8 mouse cellular contexts compared by ENCODE assay signal in genomic region chr16:42339512-42339911, GRCm38 (mm10). TPM values are rescaled to one million over a fixed set of nuclear protein-coding genes. Genes with fewer than 3 reads are reported as not detected.
DNase-seq lines count a peak whose midpoint lies in the region; ATAC-seq and TF ChIP-seq lines count a peak whose summit lies in the region.

No protein-coding gene starts in this region.

- 2% methylated on average over 10 of the region's 10 CpGs for WGBS in hindbrain, postnatal 0 days
- WGBS in neural tube, embryonic 11.5 days, result 1% methylated on average over 10 of the region's 10 CpGs

- peak overlapping the region; percentile 65 for H3K4me3 ChIP-seq in left cerebral cortex, adult 2 months
- H3K4me3 ChIP-seq in hindbrain, postnatal 0 days (ENCODE audit: low read length), result peak overlapping the region; percentile 57
- peak overlapping the region; percentile 30 for H3K4me3 ChIP-seq in neural tube, embryonic 11.5 days (ENCODE audit: low read depth, low read length)

- no peaks in the 10 kb centered on the region for H3K27me3 ChIP-seq in hindbrain, postnatal 0 days (ENCODE audit: insufficient read depth, low read length)
- H3K27me3 ChIP-seq in neural tube, embryonic 11.5 days (ENCODE audit: control insufficient read depth, insufficient read depth, low read length), result no peaks in the 10 kb centered on the region

- 0 out of 2 replicates have a peak, but pooled peaks cover 9% of the 10 kb centered on the region for H3K4me1 ChIP-seq in hindbrain, postnatal 0 days (ENCODE audit: insufficient read depth, low read length)
- H3K4me1 ChIP-seq in neural tube, embryonic 11.5 days (ENCODE audit: control insufficient read depth, insufficient read depth, low read length), result peaks cover 5% of the 10 kb centered on the region

- H3K27ac ChIP-seq in left cerebral cortex, adult 2 months, result peak overlapping the region; percentile 77
- H3K27ac ChIP-seq in hindbrain, postnatal 0 days, result peak overlapping the region; percentile 85
- H3K27ac ChIP-seq in neural tube, embryonic 11.5 days (ENCODE audit: low read depth, low read length), result peak overlapping the region; percentile 41; the same call in 1 of the 2 replicates

- DNase-seq in left cerebral cortex, adult 2 months (ENCODE audit: extremely low spot score in 1 of 2, low spot score in 2 of 2), result no peak
- DNase-seq in left cerebral cortex, adult 11 months (ENCODE audit: low spot score), result no peak
- DNase-seq in cerebellum, postnatal 25 days, result peak; percentile 70 to 71
- DNase-seq in hindbrain, postnatal 0 days (ENCODE audit: low spot score), result peak; percentile 64
- peak; percentile 30 for DNase-seq in neural tube, embryonic 11.5 days (ENCODE audit: low spot score)
- DNase-seq in spleen, postnatal 10 days (ENCODE audit: low spot score in 2 of 2), result no peak
- no peak for DNase-seq in spleen, postnatal 36 days (ENCODE audit: low spot score in 2 of 2)
- no peak for DNase-seq in kidney, adult 11 months

- H3K4me2 ChIP-seq in hindbrain, postnatal 0 days (ENCODE audit: low read depth, low read length), result peak overlapping the region; percentile 56
- H3K4me2 ChIP-seq in neural tube, embryonic 11.5 days (ENCODE audit: low read depth), result peak overlapping the region; percentile 61

- no peak for TF ChIP-seq CTCF in left cerebral cortex, adult 2 months (IDR thresholded peaks at IDR 0.05)
- no peak for TF ChIP-seq CTCF in hindbrain, postnatal 0 days (IDR thresholded peaks at IDR 0.05; ENCODE audit: low read depth)

- H3K9ac ChIP-seq in hindbrain, postnatal 0 days (replicated peaks; ENCODE audit: low read length), result peak overlapping the region; percentile 71
- H3K9ac ChIP-seq in neural tube, embryonic 11.5 days (ENCODE audit: low read length), result peak overlapping the region; percentile 42

- ATAC-seq in hindbrain, postnatal 0 days, result peak; percentile 39
- 0 out of 2 replicates have a peak, but pooled peaks have one; percentile 29 for ATAC-seq in neural tube, embryonic 11.5 days (ENCODE audit: insufficient read depth, low FRiP score, low TSS enrichment)

- intact Hi-C loops in left cerebral cortex, adult 2 months (cut with DNase I), result no loop called here

- H3K9me3 ChIP-seq in hindbrain, postnatal 0 days (ENCODE audit: low read length), result no peaks in the 10 kb centered on the region
- no peaks in the 10 kb centered on the region for H3K9me3 ChIP-seq in neural tube, embryonic 11.5 days (ENCODE audit: control insufficient read depth, low read length)

- no peaks in the 10 kb centered on the region for H3K36me3 ChIP-seq in hindbrain, postnatal 0 days (ENCODE audit: insufficient read depth, low read length)
- H3K36me3 ChIP-seq in neural tube, embryonic 11.5 days (ENCODE audit: control insufficient read depth, insufficient read depth, low read length), result no peaks in the 10 kb centered on the region

RNA-seq across cellular contexts. Expression of gene Gap43, which starts 0.9 kb away (rescaled TPM):
- total RNA-seq in left cerebral cortex, adult 2 months (2021), result 100 to 1,000 TPM; 302 to 315 TPM
- 514 and 592 TPM in 2 replicates for total RNA-seq in hindbrain, postnatal 0 days (2014; rRNA removed)
- polyA plus RNA-seq in hindbrain, postnatal 0 days (2015; fragmentation: Nextera tagmentation; extraction: Ambion mirVana), result 1,749 and 1,766 TPM in 2 replicates
- 330 and 357 TPM in 2 replicates for polyA plus RNA-seq in neural tube, embryonic 11.5 days (2014; fragmentation: Nextera tagmentation; extraction: Ambion mirVana)

Comparison
In these comparisons a context has a peak if more than half of its experiments do, and no peak if none do; other contexts are left out.
1. DNase-seq: peak in cerebellum, postnatal 25 days (2 of 2), hindbrain, postnatal 0 days (single experiment) and neural tube, embryonic 11.5 days (single experiment); none in left cerebral cortex, adult 2 months (0 of 2), left cerebral cortex, adult 11 months (single experiment), spleen, postnatal 10 days (0 of 2), spleen, postnatal 36 days (0 of 2) and kidney, adult 11 months (single experiment).
2. Peak in every context shown above with its lines, with median percentiles within 50 percentile points of each other: H3K27ac ChIP-seq and H3K4me3 ChIP-seq.